Mouse (Mus musculus) liver, embryonic 14.5 days (tissue): ENCODE data around the gene Repin1.

ENCODE experiments used
- CTCF ChIP-seq: IDR thresholded peaks from 2 replicates; pipeline ENCODE4 v1.5.1; 2016; ENCODE audit warnings: antibody characterized with exemption, low read depth, control low read depth
- EP300 ChIP-seq: IDR thresholded peaks from 2 replicates; pipeline ENCODE4 v1.6.1; 2016; ENCODE audit warnings: antibody characterized with exemption, low read depth

GRCm38 (mm10) chr6:48636515-48636914 lies 42.8 kb downstream of the Repin1 start:
- TF ChIP-seq CTCF (no peak), EP300 (no peak)
